Mouse (Mus musculus) bone marrow, adult 2 months (tissue): ENCODE measurements at regions not wholly inside any gene's neighbourhood (a gene's known extent, or its start where the extent isn't known, plus 50 kb on each side); places are given as distances from the start of the nearest gene placed in this dataset.

ENCODE experiments used
- CTCF ChIP-seq: fragments of 200-500 bp; IDR thresholded peaks from 2 replicates; pipeline ENCODE4 v1.5.1; 2011; ENCODE audit warnings: low read length, control low read depth; ENCODE audit not compliant: control insufficient read depth, insufficient read depth
- POLR2A ChIP-seq: fragments of 200-500 bp; IDR thresholded peaks from 2 replicates; pipeline ENCODE4 v1.6.1; 2011; ENCODE audit warnings: low read depth, mild to moderate bottlenecking, control low read depth, low read length, borderline replicate concordance; ENCODE audit not compliant: control insufficient read depth

DNA sequence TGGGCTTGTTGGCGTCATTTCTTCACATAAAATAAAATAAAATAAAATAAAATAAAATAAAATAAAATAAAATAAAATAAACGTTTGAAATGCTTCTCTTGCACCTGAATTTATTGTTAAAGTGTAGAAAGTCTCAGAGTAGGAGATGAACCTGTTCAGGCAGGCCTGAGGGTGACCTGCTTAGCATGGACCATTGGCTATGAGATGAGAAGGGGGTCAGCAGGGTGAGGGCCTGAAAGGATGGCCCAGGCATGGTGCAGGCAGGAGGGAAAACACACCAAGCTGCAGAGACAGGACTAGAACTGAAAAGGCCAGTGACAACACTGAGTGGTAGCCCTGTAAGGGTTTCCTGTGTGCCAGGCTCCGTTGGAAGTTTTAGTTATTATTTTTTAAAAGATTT is 67.3 kb downstream of the Gpr6 start:
- TF ChIP-seq CTCF (no peak), POLR2A (no peak)
